Mouse (Mus musculus) 3134 (cell line): ENCODE data around the gene Celf3.

Experiments used
- DNase-seq: peaks from one replicate; pipeline ENCODE4 v3.0.0-alpha.2; 2011; ENCODE audit warnings: low spot score; ENCODE audit not compliant: insufficient read length; ENCODE audit errors: extremely low read depth

Celf3 gene

GRCm38 (mm10) chr3:94477981-94478422, at the start of gene Celf3:
Gene Celf3 (plus strand): TSS chr3:94478295.
- DNase-seq: no peak

GRCm38 (mm10) chr3:94430980-94431379, 47.1 kb upstream of the Celf3 start:
- no peak for DNase-seq

DNA sequence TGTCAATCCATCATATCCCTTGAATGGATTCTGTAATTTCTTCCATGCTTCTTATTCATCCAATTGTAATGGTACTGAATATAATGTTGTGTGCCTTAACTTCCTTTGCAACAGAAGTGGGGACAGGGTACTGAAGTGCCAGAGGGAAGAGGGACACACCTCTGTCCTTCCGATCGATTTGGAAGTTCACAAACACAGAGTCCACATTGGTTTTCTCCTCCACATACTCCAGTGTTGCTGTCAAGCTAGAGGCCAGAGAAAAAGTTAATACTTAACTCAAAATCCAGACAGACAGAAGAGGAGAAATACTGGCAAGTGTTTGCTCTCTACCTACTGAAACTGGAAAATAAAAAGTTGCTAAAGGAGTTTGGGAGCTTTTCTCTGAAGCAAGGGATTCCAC, 43.8 kb upstream of the Celf3 start:
- DNase-seq: no peak

DNA sequence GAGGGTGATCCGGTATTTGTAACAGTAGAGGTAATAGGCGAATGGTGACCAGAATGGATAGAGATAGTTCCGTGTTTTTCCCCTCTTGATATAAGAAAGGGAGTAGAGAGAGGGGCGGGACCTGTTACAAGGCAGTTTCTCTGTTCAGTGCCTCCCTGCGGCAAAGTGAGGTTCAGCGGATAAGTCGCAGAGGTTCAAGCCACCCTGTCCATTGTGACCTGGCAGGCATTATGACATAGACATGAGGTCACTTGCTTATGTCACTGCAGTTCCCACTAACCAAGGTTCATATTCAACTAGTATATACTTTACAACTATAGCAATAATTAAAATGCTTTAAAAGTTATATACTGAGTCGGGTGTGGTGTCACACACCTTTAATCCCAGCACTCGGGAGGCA, 41.7 kb upstream of the Celf3 start:
- DNase-seq: no peak

GRCm38 (mm10) chr3:94441182-94441581, 36.9 kb upstream of the Celf3 start:
- DNase-seq: no peak

GRCm38 (mm10) chr3:94442951-94443596, 35.0 kb upstream of the Celf3 start, which contains the start of gene Mrpl9:
Gene Mrpl9 (plus strand): TSS chr3:94443318.
- peak; percentile 95 for DNase-seq

DNA sequence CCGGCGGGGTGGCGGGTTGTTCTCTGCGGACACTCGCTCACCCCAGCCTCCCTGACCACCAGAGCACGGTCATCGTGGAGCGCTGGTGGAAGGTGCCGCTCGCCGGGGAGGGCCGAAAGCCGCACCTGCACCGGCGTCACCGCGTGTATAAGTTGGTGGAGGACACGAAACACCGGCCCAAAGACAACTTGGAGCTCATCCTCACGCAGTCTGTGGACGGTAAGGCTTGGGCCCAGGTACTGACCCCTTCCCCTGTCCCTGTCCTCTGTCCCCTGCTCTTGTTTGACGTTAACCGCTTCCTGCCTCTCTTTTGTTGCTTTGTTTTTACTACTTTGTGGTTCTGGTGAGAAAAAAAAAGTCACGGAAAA, 34.5 kb upstream of the Celf3 start, which contains the start of gene Oaz3:
Oaz3 (minus strand) TSS at position 319 of the 368 bp plus-strand sequence.
- no peak for DNase-seq

GRCm38 (mm10) chr3:94449377-94449776, 28.7 kb upstream of the Celf3 start:
- no peak for DNase-seq

DNA sequence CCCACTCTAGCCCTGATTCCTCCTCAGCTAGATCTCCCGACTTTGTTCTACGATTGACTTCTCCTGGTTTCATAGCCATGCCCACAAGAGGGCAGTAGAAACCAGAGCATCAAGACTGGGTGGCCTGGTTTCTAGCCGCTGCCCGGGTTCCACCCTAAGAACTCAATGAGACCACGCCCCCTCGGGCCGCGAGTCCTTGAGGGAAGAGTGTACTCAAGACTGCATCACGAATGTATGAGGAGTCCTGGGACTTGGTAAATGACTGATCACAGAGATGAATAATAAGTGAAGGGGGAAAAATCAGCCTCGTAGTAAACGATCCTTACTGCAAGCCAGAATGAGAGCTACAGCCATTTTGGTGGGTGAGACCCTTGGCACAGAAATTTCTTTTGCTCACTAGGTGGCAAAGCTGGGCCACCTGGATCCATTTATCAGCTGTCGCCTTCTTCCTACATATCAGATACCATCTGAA, 21.5 kb upstream of the Celf3 start:
- DNase-seq: peak; percentile 69

GRCm38 (mm10) chr3:94457055-94457454, 21.0 kb upstream of the Celf3 start:
- DNase-seq: no peak

- DNase-seq: peak; percentile 77
These were observed 18.3 kb upstream of the Celf3 start for GRCm38 (mm10) chr3:94459834-94460233.

GRCm38 (mm10) chr3:94463926-94464578, 14.0 kb upstream of the Celf3 start:
- DNase-seq: no peak

GRCm38 (mm10) chr3:94465632-94466430, 12.3 kb upstream of the Celf3 start:
- DNase-seq: no peak

- DNase-seq: no peak
These were observed 9.2 kb upstream of the Celf3 start for GRCm38 (mm10) chr3:94468931-94469330.

- DNase-seq: no peak
These were observed 5.5 kb upstream of the Celf3 start for GRCm38 (mm10) chr3:94472447-94473114.

- no peak for DNase-seq
These were observed 5.0 kb upstream of the Celf3 start for GRCm38 (mm10) chr3:94473115-94473505.

- DNase-seq: no peak
These were observed 4.4 kb upstream of the Celf3 start for GRCm38 (mm10) chr3:94473567-94474232.

- no peak for DNase-seq
These were observed 1.6 kb upstream of the Celf3 start for GRCm38 (mm10) chr3:94476301-94477035.

- no peak for DNase-seq
These were observed 651 bp upstream of the Celf3 start for GRCm38 (mm10) chr3:94477444-94477843.
